Mouse (Mus musculus) spleen, adult 12 weeks (tissue): Measurements from ENCODE around the gene 2310061I04Rik.

Experiments used
- DNase-seq: peaks from one replicate; pipeline ENCODE4 v3.0.0; 2022; ENCODE audit warnings: low spot score

2310061I04Rik gene

GRCm38 (mm10) chr17:35916297-35917142 is 19.3 kb upstream of the 2310061I04Rik start, which contains the start of the genes Mrps18b and Ppp1r10:
TSS of gene Mrps18b (minus strand) at chr17:35916389.
TSS of gene Ppp1r10 (plus strand) at chr17:35916434.
- DNase-seq: peak; percentile 98

GRCm38 (mm10) chr17:35915538-35916296 is 18.5 kb upstream of the 2310061I04Rik start:
- no peak for DNase-seq

- DNase-seq: no peak
Observed at GRCm38 (mm10) chr17:35914975-35915374, 17.7 kb upstream of the 2310061I04Rik start.

- DNase-seq: peak; percentile 93
Observed at GRCm38 (mm10) chr17:35909919-35910369, 12.7 kb upstream of the 2310061I04Rik start, which contains the start of gene Atat1. TSS of gene Atat1 (minus strand) at chr17:35910075.

GRCm38 (mm10) chr17:35909186-35909918 is 12.1 kb upstream of the 2310061I04Rik start:
- DNase-seq: no peak

GRCm38 (mm10) chr17:35907609-35908008 is 10.4 kb upstream of the 2310061I04Rik start:
- no peak for DNase-seq

GRCm38 (mm10) chr17:35905587-35905986 is 8.4 kb upstream of the 2310061I04Rik start:
- DNase-seq: no peak

GRCm38 (mm10) chr17:35903992-35904355 is 6.7 kb upstream of the 2310061I04Rik start:
- DNase-seq: no peak

GRCm38 (mm10) chr17:35903343-35903991 is 6.2 kb upstream of the 2310061I04Rik start:
- DNase-seq: no peak

- no peak for DNase-seq
Observed at GRCm38 (mm10) chr17:35900636-35901035, 3.4 kb upstream of the 2310061I04Rik start.

- no peak for DNase-seq
Observed at GRCm38 (mm10) chr17:35897644-35898573, 678 bp upstream of the 2310061I04Rik start.

- no peak for DNase-seq
Observed at GRCm38 (mm10) chr17:35887725-35888124, 9.5 kb downstream of the 2310061I04Rik start.

GRCm38 (mm10) chr17:35883777-35884176 is 13.5 kb downstream of the 2310061I04Rik start:
- DNase-seq: no peak

- no peak for DNase-seq
Observed at GRCm38 (mm10) chr17:35882924-35883323, 14.3 kb downstream of the 2310061I04Rik start.

- peak; percentile 82 for DNase-seq
Observed at GRCm38 (mm10) chr17:35879245-35880057, 17.8 kb downstream of the 2310061I04Rik start, which contains the start of gene Dhx16. TSS of gene Dhx16 (plus strand) at chr17:35879819.

- DNase-seq: no peak
Observed at GRCm38 (mm10) chr17:35874721-35875120, 22.5 kb downstream of the 2310061I04Rik start.

GRCm38 (mm10) chr17:35873774-35874519 is 23.3 kb downstream of the 2310061I04Rik start:
- peak; percentile 77 for DNase-seq

GRCm38 (mm10) chr17:35870884-35871696 is 26.1 kb downstream of the 2310061I04Rik start:
- peak; percentile 29 for DNase-seq
